Mouse (Mus musculus): ENCODE data around the gene Med27.
A peak's percentile ranks its signal among the peaks of the same experiment; 100 is the strongest.

Gene Med27

DNA sequence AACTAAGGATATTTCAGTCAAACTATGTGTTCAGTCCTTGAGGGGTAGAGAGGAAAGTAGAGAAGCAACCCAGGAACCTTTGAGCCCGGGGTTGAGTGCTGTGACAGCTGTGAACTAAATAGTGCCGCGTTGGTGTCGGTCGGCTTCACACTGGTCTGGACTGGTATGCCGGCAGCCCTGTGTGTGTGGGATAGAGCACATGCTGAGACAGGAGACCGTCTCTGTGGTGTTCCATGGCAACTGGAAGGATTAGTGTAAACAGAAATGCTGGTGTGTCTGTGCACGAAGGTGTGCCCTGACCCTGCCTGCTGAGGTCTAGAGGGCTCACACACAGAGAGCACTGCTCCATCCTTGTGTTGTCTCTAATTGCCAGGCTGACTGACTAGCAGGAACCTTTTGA, 135.2 kb downstream of the Med27 start:
- DNase-seq, result no peak

- DNase-seq, result no peak
Measured at GRCm38 (mm10) chr2:29482979-29483718, 136.5 kb downstream of the Med27 start.

DNA sequence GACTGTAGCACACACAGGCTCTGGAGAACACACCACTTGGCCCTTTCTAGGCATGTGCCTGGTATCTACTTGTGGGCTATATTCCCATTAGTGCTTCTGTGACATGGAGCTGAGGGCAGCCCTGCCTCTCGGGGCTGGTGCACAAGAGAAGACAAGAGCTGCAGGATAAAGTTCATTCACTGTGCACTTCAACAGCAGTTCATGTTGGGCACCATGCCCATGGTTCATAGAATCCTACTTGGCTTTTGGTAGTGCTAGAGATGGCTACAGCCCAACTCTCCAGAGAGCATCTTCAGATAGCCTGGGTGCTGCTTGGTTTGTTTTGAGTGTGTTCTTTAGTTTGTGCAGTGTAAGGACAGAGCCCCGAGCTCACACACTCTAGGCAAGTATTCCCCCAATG, 138.9 kb downstream of the Med27 start:
- peak; percentile 60 for DNase-seq

- no peak for DNase-seq
Measured at GRCm38 (mm10) chr2:29486491-29486890, 139.9 kb downstream of the Med27 start.

DNA sequence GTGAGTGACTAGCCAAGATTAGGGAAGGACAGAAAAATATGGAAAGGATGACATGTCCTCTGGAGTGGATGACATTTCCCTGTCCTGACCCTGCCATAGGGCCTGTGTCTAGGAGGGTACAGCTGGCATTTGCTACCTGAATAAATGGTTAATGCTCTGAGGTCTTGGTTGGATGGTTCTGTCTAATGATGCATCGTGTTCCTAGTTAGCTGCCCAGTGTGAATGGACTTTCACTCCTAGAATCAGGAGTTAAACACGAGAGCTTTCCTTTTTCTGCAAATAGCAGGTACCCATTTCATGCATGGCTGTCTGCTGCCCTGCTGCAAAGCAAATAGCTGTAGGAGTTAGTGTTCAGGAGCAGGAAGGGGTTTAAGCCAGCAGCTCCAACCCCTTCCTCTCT, 141.0 kb downstream of the Med27 start:
- no peak for DNase-seq

- DNase-seq, result no peak
Measured at GRCm38 (mm10) chr2:29488379-29489236, 142.0 kb downstream of the Med27 start.

DNA sequence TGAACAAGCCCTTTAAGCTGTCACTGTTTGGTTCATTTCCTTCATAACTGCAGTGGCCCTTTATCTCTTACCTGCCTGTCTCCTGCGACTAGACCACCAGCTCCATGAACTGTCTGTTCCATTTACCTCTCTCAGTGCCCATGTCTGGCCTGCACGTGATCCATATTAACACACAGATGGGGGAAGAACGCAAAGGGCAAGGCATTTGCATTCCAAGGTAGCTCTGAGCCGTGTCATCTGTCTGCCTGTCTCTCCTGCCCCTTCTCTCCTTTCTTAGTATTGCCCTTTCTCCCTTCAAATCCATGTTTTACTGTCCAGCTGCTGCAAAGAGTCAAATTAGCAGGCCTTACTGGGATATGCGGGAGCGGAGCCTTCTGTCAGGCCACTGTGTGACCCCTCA, 145.0 kb downstream of the Med27 start:
- no peak for DNase-seq

DNA sequence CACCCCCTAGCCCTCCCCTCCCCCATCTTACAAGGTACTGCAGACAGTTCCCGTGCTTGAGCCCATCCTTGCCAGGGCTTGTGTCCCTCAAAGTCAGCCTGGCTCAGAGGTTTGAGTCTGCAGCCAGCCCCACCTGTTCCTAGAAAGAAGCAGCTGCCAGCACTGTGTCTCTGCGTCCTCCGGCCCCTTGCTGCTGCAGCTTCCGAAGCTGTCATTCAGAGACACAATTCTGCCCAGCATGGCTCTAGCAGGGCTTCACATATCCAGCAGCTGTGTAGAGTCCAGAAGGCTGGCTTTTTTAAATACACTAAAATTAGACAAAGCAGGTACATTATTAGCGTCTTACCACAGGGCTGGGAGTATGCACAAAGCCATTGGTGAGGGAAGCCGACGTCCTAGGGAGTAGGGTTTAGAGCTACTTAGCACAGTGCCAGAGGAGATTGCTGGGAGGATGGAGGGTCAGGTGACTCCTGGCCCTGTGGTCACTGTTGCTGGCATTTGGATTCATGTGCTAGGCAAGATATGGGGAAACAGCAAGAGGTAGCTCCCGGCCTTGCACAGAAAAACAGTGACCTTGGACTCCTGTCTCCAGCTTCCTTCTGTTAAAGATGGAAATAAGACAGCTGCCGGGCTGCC, 146.9 kb downstream of the Med27 start:
- no peak for DNase-seq

DNA sequence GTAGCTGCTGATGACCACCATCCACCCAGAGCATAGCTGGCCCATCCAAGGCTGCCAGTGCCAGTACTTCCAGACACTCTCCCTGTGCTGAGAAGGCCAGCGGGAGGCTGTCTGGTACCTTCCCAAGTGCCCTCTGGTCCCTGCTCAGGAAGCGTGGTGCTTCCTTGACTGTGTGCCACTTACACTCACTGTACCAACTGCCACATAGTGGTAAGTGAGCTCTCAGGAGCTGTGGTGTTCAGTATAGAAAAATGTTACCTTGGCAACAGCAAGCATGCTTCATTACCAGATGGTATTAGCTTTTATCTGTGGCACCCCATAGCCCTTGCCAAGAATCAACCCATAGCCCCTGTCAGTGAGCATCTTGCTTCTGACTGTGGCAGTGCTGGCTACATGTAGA, 148.7 kb downstream of the Med27 start:
- no peak for DNase-seq

- no peak for DNase-seq
Measured at GRCm38 (mm10) chr2:29500601-29501350, 154.2 kb downstream of the Med27 start.

DNA sequence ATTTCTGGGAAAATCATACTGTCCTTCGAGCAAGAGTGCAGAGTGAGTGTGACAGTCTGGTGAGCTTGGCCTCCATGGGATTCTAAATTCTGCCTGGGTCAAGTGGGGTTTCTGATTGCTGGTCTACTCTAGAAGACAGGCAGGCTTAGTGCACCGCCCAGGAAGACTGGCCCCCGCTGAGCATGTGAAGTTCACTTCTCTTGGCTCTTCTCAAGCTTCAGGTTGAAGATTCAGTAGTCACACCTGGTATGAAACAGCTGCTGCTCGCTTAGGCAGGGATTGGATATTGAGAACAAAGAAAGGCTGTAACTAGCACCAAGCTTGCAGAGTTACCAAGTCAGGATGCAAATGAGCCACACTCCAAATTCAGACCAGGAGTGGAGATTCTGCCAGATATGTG, 154.8 kb downstream of the Med27 start:
- DNase-seq, result no peak

- DNase-seq, result no peak
Measured at GRCm38 (mm10) chr2:29504848-29505247, 158.2 kb downstream of the Med27 start.

- no peak for DNase-seq
Measured at GRCm38 (mm10) chr2:29506411-29506810, 159.8 kb downstream of the Med27 start.

DNA sequence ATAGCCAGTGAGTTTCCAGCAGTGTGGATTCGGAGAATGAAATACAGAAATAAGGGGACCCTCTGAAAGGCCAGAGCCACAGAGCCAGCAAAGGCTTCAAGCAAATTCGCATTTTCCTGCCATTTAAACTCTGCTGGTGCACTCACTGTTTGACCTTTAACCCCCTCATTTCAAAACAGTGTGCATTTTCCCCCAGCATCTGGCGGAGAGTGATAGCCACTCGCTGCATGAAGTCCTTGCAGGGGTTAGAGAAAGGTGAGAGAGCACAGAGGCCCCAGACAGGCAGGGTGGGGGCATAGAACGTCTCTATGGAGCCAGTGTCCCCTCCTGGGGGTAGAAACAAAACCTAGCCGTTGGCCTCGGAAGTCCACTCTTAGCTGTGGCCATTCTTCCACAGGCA, 166.5 kb downstream of the Med27 start:
- no peak for DNase-seq

DNA sequence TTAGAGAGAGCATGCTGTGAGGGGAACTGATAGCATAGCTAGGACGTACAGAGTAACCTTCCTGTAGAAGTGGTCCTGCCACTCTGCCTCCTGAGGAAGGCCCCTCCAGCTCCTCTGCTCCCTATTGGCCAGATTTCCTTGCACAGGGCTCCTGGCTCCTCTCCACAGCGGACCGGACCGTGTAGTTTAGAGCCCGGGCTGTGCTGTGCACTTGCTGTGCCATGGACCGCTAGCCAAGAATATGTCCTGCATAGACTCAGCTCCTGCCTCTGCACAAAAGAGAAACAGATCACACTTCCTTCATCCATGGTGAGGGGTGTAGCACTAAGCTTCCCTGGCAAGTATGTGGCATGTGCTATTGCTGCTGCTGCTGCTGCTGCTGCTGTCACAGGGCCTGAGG, 168.2 kb downstream of the Med27 start:
- peak; percentile 25 for DNase-seq

DNA sequence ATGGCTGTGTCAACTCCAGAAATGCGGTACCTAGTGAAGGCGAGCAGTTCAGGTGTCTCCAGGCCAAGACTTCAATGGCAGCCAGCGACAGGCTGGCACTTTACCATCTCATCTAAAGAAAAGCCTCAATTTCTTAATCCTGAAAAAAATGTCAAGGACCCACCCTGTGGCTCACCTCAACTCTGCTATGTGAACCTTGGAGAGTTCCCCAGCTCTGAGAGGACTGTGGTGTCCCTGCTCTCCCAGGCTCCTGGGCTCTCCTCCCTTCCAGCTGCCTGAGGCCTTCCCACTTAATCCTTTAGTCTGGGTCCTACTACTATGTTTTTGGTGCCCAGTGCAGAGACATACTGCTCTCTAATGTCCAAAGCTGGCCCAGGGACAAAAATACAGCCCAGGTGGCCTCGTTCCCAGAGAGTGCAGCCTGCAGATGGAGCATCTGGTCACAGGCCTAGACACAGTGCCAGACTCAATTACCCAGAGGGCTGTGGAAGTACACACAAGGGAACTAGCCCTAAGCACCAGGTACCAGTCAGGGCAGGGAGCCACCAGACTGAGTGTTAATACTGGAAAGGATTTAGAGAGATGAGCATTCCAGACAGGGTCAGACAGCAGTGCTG, 169.3 kb downstream of the Med27 start:
- no peak for DNase-seq

DNA sequence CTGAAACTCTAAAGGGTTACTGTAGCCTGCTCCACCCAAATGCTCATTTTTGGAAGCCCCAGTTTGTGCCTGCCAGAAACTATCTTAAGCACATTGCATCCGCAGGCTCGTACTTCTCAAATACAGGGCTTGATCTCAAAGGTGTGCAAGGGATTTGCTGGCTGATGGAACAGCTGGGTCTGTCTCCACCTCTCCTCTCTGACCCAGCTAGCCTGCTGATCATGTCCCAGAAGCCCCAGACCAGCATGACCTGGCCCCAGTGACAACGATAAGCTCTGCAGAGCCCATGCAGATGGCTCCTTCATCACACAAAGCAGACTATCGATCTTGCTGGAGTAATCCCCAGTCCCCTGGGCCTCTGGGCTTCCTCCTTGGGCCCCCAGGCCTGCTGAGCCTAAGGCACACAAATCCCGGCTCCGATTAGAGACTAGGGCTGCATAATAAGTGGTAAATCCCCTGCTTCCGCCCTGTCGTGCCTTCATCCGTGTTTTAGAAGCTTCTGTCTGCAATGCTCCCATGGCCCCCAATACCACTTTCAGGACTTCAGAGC, 170.1 kb downstream of the Med27 start:
- no peak for DNase-seq

DNA sequence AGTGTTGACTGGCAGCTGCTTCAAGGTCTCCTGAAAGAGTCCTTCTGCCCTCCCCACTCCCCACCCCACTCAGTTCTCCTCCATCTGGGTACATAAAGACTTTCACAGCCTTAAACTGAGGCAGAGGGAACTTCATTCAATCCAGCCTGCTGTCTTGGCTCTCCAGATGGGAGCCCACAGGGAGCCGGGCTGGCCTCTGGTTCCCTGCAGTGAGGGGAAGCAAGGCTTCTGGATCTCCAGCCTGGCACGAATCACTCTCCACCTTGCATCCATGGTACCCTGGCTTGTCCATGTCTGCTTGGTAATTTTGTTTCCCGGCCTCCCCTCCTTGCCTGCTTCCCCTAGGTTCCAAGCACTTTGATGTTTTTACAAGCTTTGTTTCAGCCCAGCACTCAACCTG, 172.8 kb downstream of the Med27 start:
- DNase-seq, result no peak

- DNase-seq, result no peak
Measured at GRCm38 (mm10) chr2:29520206-29520605, 173.6 kb downstream of the Med27 start.

GRCm38 (mm10) chr2:29521486-29521885, 174.9 kb downstream of the Med27 start:
- no peak for DNase-seq

DNA sequence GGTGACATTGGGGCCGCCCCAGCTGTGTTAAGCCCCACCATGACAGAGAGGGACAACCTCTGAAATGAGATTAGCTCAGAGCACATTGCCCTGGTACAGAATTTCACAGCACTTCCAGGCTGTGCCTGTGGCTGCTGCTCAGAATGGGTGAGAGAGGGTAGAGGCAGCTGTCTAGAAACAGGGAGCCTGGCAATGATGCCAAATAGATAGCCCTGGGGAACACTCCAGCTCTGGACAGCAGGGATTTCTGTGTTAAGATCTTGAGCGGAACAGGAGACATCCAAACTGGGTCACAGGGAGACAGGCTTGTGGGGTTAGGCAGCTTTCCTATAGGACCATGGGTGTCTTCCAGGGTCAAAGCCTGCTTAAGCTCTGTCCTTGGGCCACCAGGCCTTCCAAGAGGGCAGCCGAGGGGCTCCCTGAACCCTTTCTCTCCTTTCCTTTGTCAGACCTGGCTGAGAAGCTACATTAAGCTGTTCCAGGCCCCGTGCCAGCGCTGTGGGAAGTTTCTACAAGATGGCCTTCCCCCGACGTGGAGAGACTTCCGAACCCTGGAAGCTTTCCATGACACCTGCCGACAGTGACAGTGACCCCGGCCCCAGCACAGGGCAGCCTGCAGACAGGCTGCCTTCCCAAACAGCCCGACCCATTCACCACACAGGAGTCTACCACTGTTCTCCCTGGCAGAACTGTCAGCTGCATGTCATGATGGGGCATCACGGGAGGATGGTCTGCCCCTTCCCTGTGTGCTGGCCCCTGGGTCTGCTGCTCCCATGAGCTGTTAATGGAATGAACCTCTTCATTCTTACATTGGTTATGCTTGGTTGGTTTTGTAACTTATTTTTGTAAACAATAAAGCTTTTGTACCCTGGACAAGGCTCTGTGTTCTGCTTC, 177.5 kb downstream of the Med27 start:
- DNase-seq, result peak; percentile 37
